Mouse (Mus musculus) right cerebral cortex, postnatal 10 days (tissue): ENCODE measurements around the gene Psmc3ip.
"Not testable (repeated sequence)": the region's sequence is repeated elsewhere in the genome, so short reads cannot be mapped to it uniquely, and the experiment has no call there.

ENCODE experiments used
- DNase-seq, 2 experiments: peaks; one replicate each; pipeline ENCODE4 v3.0.0; 2021; ENCODE audit warnings: low spot score in 2 of 2

Psmc3ip gene

GRCm38 (mm10) chr11:101095314-101096024 lies at the start of gene Psmc3ip:
Gene Psmc3ip, minus strand, starts transcription at chr11:101095436.
- peak; percentile 97 for DNase-seq

- DNase-seq, result peak; percentile 56 to 65
Observed at GRCm38 (mm10) chr11:101143338-101144225, 48.3 kb upstream of the Psmc3ip start.

GRCm38 (mm10) chr11:101142215-101142967 lies 47.2 kb upstream of the Psmc3ip start:
- DNase-seq, result no peak

GRCm38 (mm10) chr11:101141088-101141487 lies 45.9 kb upstream of the Psmc3ip start:
- no peak for DNase-seq

GRCm38 (mm10) chr11:101140164-101140819 lies 45.1 kb upstream of the Psmc3ip start:
- peak in 1 of 2 experiments; percentile 43 for DNase-seq

GRCm38 (mm10) chr11:101138536-101139181 lies 43.4 kb upstream of the Psmc3ip start:
- no peak for DNase-seq

GRCm38 (mm10) chr11:101137000-101137399 lies 41.8 kb upstream of the Psmc3ip start:
- no peak for DNase-seq

- no peak for DNase-seq
Observed at GRCm38 (mm10) chr11:101134217-101134865, 39.1 kb upstream of the Psmc3ip start.

- no peak for DNase-seq
Observed at GRCm38 (mm10) chr11:101133037-101133436, 37.8 kb upstream of the Psmc3ip start.

GRCm38 (mm10) chr11:101131701-101132100 lies 36.5 kb upstream of the Psmc3ip start:
- DNase-seq, result peak in 1 of 2 experiments; percentile 40

- no peak for DNase-seq
Observed at GRCm38 (mm10) chr11:101131187-101131586, 36.0 kb upstream of the Psmc3ip start.

- DNase-seq, result no peak
Observed at GRCm38 (mm10) chr11:101130056-101130756, 35.0 kb upstream of the Psmc3ip start.

GRCm38 (mm10) chr11:101128996-101129577 lies 33.9 kb upstream of the Psmc3ip start:
- no peak for DNase-seq

GRCm38 (mm10) chr11:101127075-101127474 lies 31.8 kb upstream of the Psmc3ip start:
- no peak for DNase-seq

- DNase-seq, result not testable (repeated sequence)
Observed at GRCm38 (mm10) chr11:101125008-101125407, 29.8 kb upstream of the Psmc3ip start.

GRCm38 (mm10) chr11:101124494-101124893 lies 29.3 kb upstream of the Psmc3ip start:
- DNase-seq, result not testable (repeated sequence)

GRCm38 (mm10) chr11:101120545-101121188 lies 25.4 kb upstream of the Psmc3ip start:
- DNase-seq, result peak in 1 of 2 experiments; percentile 32

GRCm38 (mm10) chr11:101119761-101120544 lies 24.7 kb upstream of the Psmc3ip start, which contains the start of the genes Retreg3 and Tubg1:
Gene Retreg3, minus strand, starts transcription at chr11:101119893.
Gene Tubg1, plus strand, starts transcription at chr11:101119938.
- DNase-seq, result peak; percentile 99 to 100
